Mouse (Mus musculus): ENCODE measurements around the gene Wnt9b.

- no peak for TF ChIP-seq EP300 (IDR thresholded peaks at IDR 0.05; ENCODE audit: insufficient read depth, low read depth, low read length)
- no peak for TF ChIP-seq POLR2A (IDR thresholded peaks at IDR 0.05; ENCODE audit: insufficient read depth, low read depth, low read length)
Observed at GRCm38 (mm10) chr11:103763410-103764163, 14.0 kb upstream of the Wnt9b start.
